Mouse (Mus musculus) hematopoietic stem cell, adult 5-6 weeks (primary cell): ENCODE measurements around the gene Spock3. TPM values are rescaled to one million over a fixed set of nuclear protein-coding genes. Genes with fewer than 3 reads are reported as not detected.
"Not testable (repeated sequence)": the region's sequence is repeated elsewhere in the genome, so short reads cannot be mapped to it uniquely, and the experiment has no call there.

Source experiments
- ATAC-seq, 2 experiments: fragments of 125-278 bp in 1 of 2; replicated peaks in 1 of 2; 2 replicates each; pipeline ENCODE4 v1.8.0; 2016 to 2017; ENCODE audit warnings: inconsistent platforms in 2 of 2, mild to moderate bottlenecking in 2 of 2, moderate number of reproducible peaks in 2 of 2, low read depth in 1 of 2, moderate TSS enrichment in 1 of 2; ENCODE audit not compliant: low FRiP score in 2 of 2, poor library complexity in 2 of 2, severe bottlenecking in 2 of 2, insufficient read depth in 1 of 2, low TSS enrichment in 1 of 2
- total RNA-seq: library from RNA; stranded (forward); fragments of 172-1452, 232-1000 nt; gene quantifications from 2 replicates; pipeline ENCODE4 v1.2.3, GENCODE M21; 2017

Spock3 gene
- not detected in 2 replicates for total RNA-seq

DNA sequence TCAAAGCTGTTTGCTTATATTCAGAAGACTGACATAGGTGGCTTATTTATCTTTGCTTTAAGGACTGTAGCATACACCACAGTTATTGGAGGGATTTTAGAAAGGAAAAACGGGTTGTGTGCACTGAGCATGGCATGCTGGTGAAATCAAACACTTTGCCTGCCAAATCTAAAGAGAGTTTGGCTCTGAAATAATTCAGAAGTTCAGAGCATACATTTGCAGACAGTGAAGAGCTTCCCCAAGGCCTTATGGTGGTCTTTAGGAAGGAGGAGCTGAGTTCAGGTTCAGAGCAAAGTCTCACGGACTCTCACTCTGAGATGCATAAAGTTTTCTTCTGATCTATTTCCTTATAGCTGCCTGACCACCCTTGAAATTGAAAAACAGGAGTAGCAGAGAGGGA is at the start of gene Spock3:
Gene Spock3, plus strand, starts transcription at position 301 of the 400 bp plus-strand sequence.
- no peak for ATAC-seq

DNA sequence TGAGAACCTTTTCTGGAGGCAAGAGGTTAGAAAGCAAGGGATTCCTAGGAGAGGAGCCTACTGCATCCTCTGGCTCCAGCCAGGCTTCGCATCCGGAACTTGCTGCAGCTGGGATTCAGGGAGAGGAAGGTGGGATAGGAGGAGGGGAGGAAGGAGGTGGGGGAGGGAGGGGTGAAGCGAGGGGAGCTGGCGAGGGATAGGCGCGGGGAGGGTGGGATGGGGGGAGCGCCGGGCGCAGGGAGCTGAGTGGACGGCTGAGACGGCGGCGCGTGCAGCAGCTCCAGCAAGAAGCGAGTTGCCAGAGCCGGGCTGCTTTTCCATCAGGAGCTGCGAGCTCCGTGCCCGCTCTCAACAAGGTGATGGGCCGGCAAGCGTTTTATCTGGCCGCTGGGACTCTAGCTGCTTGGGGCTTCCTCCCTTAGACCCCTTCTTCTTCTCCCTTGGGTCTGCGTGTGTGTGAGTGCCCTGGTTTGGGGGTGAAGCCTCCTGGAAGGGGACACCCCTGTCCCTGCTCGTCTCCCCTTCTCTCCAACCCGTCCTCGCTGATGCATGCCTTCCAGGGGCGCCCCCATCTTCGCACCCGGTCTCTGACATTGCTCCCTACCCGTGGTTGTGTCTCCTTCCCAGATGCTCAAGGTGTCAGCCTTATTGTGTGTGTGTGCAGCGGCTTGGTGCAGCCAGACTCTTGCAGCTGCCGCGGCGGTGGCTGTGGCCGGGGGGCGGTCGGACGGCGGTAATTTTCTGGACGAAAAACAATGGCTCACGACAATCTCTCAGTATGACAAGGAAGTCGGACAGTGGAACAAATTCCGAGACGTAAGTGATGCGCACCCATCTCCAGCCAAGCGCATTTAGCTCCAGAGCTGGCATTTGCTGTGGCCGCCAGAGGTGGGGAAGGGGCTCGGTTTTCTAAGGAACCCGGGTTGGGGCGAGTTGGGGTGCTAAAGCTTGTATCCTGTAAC is 645 bp downstream of the Spock3 start:
- ATAC-seq: no peak

DNA sequence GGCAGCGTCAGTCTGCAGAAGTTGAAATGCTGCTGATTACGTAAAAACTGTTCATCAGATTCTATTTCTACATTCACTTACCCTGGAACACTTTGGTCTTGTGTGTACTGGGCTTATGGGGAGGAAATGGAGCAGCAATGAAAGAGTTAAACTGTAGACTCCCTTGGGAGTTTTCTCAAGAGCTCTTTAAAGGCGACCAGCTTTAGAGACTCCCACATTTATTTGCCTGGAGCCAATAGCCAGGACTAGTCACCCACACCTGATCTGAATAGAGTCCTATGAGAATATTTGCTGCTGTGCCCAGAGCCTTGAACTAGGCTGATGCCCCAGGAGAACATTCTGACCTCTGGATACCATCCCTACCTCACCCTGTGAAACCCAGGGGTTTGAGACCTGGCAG is 1.7 kb downstream of the Spock3 start:
- no peak for ATAC-seq

DNA sequence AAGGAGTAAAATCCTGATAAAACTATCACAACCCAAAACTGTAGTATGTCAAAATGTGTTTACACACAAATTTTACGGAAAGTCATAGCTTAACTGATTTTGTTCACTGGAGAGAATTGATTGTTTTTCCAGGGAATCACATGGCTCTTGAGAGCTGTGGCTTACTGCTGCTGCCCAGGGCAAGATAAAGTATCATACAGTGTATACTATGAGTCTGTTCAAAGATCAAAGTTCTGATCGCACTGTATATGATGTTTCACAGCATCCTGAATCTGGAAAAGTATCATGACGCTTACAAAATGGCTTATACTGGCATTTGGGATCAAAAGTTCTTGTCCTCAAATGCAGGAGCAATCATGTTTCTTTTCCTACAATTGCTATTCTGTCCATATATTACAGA is 11.8 kb downstream of the Spock3 start:
- no peak for ATAC-seq

DNA sequence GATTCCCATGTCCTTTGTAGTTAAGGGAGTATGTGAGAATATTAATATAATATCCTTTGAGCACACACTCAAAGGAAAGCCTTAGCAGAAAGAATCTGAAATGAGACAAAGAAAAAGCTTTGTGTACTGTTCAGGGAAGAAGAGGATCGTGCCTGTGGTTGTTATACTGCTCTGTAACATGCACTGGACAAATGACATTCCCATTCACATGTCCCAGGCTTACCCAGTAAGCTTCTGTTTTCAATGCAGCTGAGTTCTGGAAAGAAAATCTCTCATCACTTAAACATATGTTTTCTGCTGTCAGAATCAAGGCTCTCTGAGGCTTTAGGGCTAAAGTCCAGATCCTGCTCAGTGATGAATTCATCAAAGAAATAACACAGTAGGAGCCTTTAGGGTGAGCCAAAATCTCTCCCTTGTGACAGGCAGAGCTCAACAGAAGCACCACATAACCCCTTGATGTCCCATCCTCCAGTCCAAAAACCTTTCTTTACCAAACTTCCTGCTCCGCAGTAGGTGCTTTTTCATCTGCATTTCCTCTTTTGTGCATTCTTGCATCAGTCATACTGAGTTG is 19.1 kb downstream of the Spock3 start:
- no peak for ATAC-seq

DNA sequence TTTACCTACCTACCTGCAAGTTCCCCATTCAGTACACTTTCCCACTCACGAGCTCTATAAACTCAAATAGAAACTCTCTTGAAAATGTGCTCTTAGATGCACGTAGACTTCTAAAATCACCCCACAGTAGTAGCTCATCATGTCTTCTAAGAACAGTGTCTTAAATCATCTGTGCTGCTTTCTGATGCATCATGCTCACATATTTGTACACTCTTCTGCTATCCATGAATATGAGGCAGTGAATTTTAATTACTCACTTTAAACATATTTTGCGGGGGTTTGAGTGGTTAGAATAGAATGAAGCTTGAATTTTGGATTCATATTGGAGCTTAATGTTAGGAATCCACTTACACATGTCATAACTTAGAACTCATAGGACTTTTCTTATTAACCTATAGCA is 138.2 kb downstream of the Spock3 start:
- ATAC-seq: no peak

DNA sequence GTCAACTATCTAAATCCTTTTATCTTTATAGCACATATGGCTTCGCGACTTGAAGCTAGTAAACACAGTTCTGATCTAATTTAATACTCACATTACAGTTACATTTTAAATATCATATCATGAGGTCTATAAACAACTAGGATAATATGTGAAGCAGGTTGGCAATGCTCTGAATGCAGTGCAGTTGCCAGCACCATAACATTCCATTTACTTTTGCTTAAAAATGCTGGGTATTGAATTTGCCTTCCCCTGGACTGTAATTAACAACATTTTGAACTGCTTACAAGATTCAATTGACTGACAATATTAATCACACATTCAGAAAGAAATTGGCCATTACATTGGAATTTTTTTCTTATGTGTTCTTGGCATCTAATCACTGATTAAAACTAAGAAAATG is 147.4 kb downstream of the Spock3 start:
- ATAC-seq: no peak

DNA sequence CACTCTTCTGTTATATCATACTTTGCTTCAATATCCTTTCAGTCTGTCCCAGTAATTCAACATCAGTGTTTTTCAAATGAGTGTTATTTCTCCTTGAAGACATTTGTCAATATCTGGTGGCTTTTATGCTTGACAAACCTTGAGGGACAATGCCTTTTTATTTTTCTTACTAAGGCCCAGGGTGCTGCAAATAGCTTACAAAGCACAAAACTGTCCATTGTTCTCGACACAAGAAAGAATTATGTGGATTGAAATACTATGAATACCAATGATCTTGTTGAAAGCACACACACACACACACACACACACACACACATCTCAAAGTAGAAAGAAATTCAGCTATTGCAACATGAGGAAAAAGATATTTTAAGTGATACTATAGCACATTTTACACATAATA is 159.0 kb downstream of the Spock3 start:
- ATAC-seq: no peak

DNA sequence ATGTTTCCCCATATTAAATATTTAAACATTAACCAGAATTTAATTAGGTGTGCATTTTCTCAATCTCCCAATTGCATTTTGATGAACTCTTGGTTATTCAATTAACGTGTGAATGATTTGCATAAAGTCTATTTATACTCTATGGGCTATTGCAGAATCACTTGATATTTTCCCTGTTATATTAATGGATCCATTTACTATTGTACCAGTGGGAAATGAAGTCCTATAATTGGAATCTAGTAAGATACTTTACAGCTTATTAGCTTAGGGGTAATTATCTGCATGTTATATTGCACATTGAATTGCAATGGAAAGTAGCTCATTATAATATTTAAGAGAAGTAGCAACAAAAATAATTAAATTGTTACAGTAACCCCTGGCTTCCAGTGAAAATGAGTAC is 162.1 kb downstream of the Spock3 start:
- ATAC-seq: no peak

DNA sequence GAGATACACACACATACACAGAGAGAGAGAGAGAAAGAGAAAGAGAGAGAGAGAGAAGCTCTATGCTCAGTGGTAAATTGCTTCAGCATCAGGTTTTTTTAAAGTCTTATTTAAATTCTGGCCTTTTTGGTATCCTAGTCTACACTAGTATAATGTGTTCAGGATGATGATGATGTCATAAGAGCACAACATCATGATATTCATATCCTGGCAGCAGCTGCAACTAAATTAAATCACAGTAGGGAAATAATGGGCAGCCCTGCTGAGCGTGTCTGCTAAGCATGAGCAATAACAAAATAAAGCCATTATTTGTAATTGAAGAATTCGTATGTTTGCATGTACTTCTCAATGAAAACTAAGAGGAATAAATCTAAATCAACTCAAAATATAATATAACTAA is 169.7 kb downstream of the Spock3 start:
- no peak for ATAC-seq

DNA sequence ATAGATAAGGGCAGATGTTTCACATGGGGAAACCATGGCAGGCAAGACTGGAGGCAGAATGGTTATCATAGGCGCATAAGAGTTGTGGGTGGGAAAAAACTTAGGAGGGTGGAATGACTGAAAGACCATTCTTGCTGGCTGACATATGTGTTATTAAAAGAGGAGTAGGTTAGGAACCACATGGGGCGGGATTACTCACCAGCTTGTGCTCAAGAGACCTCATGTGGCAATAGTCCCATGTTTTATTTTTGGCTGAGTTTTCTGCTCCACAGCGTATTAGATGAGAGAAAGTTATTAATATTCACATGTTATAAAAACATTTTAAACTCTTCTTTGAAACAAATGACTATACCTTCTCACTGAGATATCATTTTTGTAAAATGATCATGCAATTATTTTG is 184.6 kb downstream of the Spock3 start:
- ATAC-seq: no peak

DNA sequence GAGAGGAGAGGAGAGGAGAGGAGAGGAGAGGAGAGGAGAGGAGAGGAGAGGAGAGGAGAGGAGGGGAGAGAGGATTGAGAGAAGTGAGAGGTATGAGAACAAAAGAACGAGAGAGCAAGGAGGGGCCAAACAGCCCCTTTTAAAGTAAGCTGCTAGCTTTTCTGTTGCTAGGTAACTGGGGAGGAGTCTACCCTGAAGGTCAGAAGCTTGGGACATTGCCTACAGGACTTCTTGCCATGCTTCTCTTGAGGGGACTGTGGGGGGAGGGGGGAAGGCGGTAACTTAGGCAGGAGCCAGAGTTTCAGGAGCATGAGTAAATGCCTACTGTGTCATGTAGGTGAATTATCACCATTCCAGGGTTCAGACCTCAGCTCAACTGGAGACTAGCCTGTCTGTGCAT is 213.1 kb downstream of the Spock3 start:
- ATAC-seq: not testable (repeated sequence)

DNA sequence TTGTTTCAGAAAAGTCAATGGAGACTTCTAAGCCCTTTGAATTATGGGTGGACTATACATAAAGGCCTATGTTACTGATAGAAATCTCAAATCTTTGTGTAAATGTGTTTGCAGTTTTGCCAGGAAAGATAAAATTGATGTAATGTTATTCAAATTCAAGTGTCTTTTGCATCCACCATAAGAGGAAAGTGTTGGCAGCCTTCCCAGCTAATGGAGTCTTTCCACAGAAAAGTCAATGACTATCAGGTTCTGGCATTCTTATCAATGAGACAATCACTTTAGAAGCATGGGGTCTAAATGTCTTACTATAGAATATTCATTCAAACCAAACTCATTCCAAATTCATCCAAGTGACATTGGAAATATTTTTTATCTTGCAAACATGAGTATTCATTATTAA is 214.5 kb downstream of the Spock3 start:
- no peak for ATAC-seq

DNA sequence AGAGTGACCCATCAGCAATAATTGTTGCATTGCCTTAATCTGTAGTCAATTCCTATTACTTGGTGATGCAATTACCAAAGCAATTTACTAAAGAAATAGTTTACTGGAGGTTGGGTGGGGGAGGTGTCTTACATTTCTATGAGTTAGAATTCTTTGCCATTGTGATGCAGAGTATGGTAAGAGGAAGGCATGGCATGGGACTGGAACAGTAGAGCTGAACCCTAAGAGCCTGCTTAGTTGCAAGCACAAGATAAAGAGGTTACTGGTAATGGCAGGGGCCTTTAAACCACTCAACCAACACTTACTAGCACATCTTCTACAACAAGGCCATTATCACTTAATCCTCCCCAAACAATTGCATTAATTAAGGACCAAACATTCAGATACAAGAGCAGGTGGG is 219.1 kb downstream of the Spock3 start:
- ATAC-seq: no peak

DNA sequence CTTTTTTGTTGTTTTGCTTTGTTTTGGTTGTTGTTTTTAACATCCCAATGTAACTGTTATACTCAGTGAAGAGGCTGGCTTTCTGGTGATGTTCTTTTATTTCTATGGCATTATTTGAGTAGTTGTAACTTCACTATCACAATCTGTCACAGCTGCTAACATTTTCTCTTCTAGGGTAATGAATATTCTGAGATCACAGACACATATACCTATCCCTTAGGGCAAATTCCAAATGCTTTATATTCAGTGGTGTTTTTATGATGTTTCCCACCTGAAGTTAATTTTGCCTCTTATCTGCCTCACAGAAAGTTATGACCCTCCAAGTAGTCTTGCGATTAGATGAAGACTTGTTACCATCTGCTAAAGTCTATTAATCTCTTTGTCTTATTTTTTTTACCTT is 230.5 kb downstream of the Spock3 start:
- ATAC-seq: no peak

DNA sequence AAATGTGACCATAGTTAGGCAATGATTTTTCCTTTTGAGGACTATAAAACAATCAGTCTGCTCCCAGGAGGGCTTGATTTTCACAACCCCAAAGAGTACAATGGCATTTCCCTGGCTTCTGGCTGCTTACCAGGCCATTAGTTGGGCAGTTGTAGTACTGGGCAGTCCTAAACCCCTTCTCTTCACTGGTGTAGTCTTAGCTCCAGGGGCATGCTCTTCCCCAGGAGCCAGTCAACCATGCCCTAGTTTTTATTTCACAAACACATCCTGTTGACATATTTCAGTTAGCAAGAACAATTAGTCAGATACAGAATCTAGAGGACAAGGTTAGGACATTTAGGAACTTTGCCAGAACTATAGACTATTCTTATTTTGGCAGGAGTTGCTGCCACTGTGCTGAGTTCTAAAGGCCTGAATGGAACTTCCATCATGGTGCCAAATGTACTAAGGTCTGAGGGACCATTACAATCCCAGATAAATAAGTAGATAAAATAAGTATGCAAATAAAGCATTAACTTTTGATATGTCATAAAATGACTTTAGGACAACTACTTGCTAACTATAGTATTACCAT is 308.1 kb downstream of the Spock3 start:
- ATAC-seq: no peak

DNA sequence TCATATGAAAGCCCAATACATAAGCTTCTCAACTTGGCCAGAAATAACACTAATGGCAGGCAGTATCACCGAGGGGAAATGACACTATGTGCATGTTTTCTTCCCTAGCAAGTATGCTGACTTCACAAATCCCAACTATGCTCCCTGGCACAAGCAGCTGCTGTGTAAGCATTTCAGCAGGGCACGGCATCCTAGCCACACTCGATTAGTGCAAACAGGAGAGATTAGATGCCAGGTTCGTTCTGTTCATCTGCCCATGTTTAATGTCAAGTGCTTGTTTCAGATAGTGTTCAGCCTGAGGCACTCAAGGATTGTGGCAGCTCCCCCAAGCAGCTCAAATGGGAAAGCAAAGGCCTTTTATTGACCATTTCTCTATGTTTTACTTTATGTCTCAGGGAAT is 311.7 kb downstream of the Spock3 start:
- ATAC-seq: no peak

DNA sequence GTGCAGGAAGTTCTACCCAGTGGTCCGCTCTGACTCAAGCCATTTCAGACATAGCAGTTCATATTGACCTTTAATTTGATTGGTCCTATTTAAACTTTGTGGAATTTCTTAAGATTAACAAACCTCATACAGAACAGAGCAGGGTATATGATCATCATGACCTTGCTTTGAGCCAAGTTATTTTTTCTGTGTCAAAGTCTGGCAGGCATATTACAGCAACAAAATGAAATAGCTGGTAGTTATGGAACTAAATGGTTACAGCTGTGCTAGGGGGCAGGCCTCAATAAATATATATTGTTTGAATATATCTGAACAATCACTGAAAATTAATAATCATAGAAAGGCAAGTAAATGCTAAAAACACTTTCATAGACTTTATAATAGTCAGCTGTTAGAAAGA is 384.6 kb downstream of the Spock3 start:
- no peak for ATAC-seq
